Mouse (Mus musculus) bone marrow macrophage, adult 2 months (primary cell): ENCODE measurements around the gene Suv39h1.

Experiments used
- CTCF ChIP-seq: IDR thresholded peaks from 2 replicates; pipeline ENCODE4 v1.5.1; 2012; ENCODE audit warnings: low read depth, mild to moderate bottlenecking, low read length, moderate library complexity
- POLR2A ChIP-seq: IDR thresholded peaks from 2 replicates; pipeline ENCODE4 v1.6.1; 2012; ENCODE audit warnings: mild to moderate bottlenecking, low read depth, low read length, borderline replicate concordance

GRCm38 (mm10) chrX:8033009-8033408 lies 41.6 kb downstream of the Suv39h1 start:
- no peak for TF ChIP-seq POLR2A
- TF ChIP-seq CTCF, result no peak
